Mouse (Mus musculus) retina, postnatal 7 days (tissue): ENCODE results near the gene Nat8f5.
"Not testable (repeated sequence)": the region's sequence is repeated elsewhere in the genome, so short reads cannot be mapped to it uniquely, and the experiment has no call there.

Experiments
- DNase-seq: peaks from one replicate; pipeline ENCODE4 v3.0.0-alpha.2; 2012; ENCODE audit warnings: low read depth, low spot score

Nat8f5 gene

GRCm38 (mm10) chr6:85836098-85836497 is 15.3 kb upstream of the Nat8f5 start:
- DNase-seq, result not testable (repeated sequence)

GRCm38 (mm10) chr6:85835104-85835503 is 14.3 kb upstream of the Nat8f5 start:
- DNase-seq, result not testable (repeated sequence)

- DNase-seq, result not testable (repeated sequence)
These were observed 13.8 kb upstream of the Nat8f5 start for GRCm38 (mm10) chr6:85834504-85835100.

GRCm38 (mm10) chr6:85831796-85832321 is 11.1 kb upstream of the Nat8f5 start, which contains the start of gene Nat8:
Nat8 (minus strand) TSS chr6:85832082.
- DNase-seq, result no peak

GRCm38 (mm10) chr6:85829462-85829861 is 8.7 kb upstream of the Nat8f5 start:
- DNase-seq, result no peak

GRCm38 (mm10) chr6:85825886-85826285 is 5.1 kb upstream of the Nat8f5 start:
- no peak for DNase-seq

GRCm38 (mm10) chr6:85823382-85824090 is 2.8 kb upstream of the Nat8f5 start:
- no peak for DNase-seq

- no peak for DNase-seq
These were observed 1.5 kb upstream of the Nat8f5 start for GRCm38 (mm10) chr6:85822286-85822685.

- DNase-seq, result no peak
These were observed 2.4 kb downstream of the Nat8f5 start for GRCm38 (mm10) chr6:85818338-85818737.

- no peak for DNase-seq
These were observed 7.4 kb downstream of the Nat8f5 start for GRCm38 (mm10) chr6:85813339-85813738.

GRCm38 (mm10) chr6:85810942-85811537 is 9.7 kb downstream of the Nat8f5 start:
- DNase-seq, result not testable (repeated sequence)

- DNase-seq, result not testable (repeated sequence)
These were observed 10.3 kb downstream of the Nat8f5 start for GRCm38 (mm10) chr6:85810514-85810913.

- DNase-seq, result not testable (repeated sequence)
These were observed 11.0 kb downstream of the Nat8f5 start for GRCm38 (mm10) chr6:85809784-85810183.

- not testable (repeated sequence) for DNase-seq
These were observed 17.6 kb downstream of the Nat8f5 start for GRCm38 (mm10) chr6:85803180-85803579.
